Mouse (Mus musculus): ENCODE results near the gene Klk1. TPM values are rescaled to one million over a fixed set of nuclear protein-coding genes. Genes with fewer than 3 reads are reported as not detected.
"Not testable (repeated sequence)": the region's sequence is repeated elsewhere in the genome, so short reads cannot be mapped to it uniquely, and the experiment has no call there.

Gene Klk1
- polyA plus RNA-seq, 1 experiment from 2014 or later, result 0.25 TPM

DNA sequence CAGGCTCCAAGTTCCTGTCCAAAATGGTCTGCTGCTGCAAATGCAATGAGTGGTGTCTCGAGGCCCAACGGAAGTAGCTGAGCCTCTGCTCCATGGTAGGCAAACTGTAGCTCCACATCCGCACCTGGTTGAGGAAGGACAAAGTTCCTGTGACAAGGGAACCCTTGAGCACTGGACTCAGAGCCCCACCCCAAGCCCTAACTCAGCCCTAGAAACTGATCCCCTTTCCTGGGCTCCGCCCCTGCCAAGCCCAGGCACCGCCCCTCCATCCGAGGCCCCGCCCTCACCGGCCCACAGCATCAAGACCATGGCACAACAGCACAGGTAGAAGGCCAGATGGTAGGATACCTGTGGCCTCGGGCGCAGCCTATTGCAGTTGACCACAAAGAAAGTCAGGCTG is 3.6 kb upstream of the Klk1 start:
- not testable (repeated sequence) for H3K4me2 ChIP-seq (ENCODE audit: low read depth, low read length); H3K9me3 ChIP-seq (replicated peaks; ENCODE audit: control insufficient read depth, low read length); H3K27ac ChIP-seq (ENCODE audit: low read length); H3K9ac ChIP-seq (ENCODE audit: low read length); H3K4me1 ChIP-seq (ENCODE audit: control insufficient read depth, insufficient read depth, low read length); ATAC-seq (replicated peaks; ENCODE audit: extremely low read depth, insufficient read depth, low FRiP score); H3K4me3 ChIP-seq (ENCODE audit: low read length); H3K36me3 ChIP-seq (ENCODE audit: control insufficient read depth, insufficient read depth); H3K27me3 ChIP-seq (ENCODE audit: control insufficient read depth, insufficient read depth, low read length)
- WGBS, result 58% methylated on average over 8 of the region's 10 CpGs

DNA sequence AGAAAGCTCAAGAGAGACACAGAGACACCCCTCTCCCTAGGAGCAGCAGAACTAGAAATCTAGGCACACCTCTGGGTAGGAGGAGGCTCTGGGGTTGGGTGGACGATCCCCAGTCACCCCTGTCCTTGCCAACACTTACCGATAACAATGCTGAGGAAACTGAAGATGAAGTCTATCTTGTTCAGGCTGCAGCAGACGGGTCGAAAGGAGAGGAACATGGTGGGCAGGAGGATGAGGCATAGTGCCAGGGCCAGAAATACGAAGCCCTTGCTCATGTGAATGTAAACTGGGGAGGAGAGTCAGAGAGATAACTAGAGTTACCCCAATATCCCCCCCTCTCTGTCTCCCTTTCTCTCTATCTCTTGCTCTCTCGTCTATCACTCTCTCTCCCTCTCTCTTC is 2.8 kb upstream of the Klk1 start:
- not testable (repeated sequence) for H3K4me1 ChIP-seq (ENCODE audit: control insufficient read depth, insufficient read depth, low read length); ATAC-seq (replicated peaks; ENCODE audit: extremely low read depth, insufficient read depth, low FRiP score); H3K36me3 ChIP-seq (ENCODE audit: control insufficient read depth, insufficient read depth); H3K27me3 ChIP-seq (ENCODE audit: control insufficient read depth, insufficient read depth, low read length); H3K4me3 ChIP-seq (ENCODE audit: low read length); H3K9me3 ChIP-seq (replicated peaks; ENCODE audit: control insufficient read depth, low read length); H3K4me2 ChIP-seq (ENCODE audit: low read depth, low read length); H3K9ac ChIP-seq (ENCODE audit: low read length); H3K27ac ChIP-seq (ENCODE audit: low read length)
- 60% methylated on average over 6 of the region's 6 CpGs for WGBS

DNA sequence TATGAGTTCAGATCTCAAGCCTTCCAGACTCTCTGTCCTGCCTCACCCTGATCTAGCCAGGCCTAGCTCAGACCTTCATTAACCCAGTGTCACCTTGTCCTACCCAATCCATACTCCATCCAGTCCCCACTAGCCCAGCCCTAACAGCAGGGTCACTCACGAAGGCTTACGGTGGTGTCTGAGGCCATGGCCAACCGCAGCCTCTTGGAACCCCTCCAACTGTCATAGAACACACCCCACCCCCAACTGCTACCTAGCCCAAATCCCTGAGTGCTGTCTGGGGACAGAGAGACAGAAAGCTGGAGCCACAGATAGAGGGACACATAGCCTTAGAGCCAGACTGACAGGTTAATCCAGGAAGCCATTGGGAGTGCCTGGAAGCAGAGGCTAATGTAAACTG is 10.7 kb downstream of the Klk1 start, which contains the start of gene Gm36864:
Gm36864 (plus strand) TSS at position 269 of the 400 bp plus-strand sequence.
- H3K27ac ChIP-seq (ENCODE audit: low read length), result no peak within 1 kb of the TSS
- H3K4me3 ChIP-seq (ENCODE audit: low read length), result no peak within 1 kb of the TSS
- ATAC-seq (replicated peaks; ENCODE audit: extremely low read depth, insufficient read depth, low FRiP score), result no peak
- no peak within 1 kb of the TSS for H3K9ac ChIP-seq (ENCODE audit: low read length)
- H3K27me3 ChIP-seq (ENCODE audit: control insufficient read depth, insufficient read depth, low read length), result no peaks in the 10 kb centered on the region
- H3K36me3 ChIP-seq (ENCODE audit: control insufficient read depth, insufficient read depth), result no peaks in the 10 kb centered on the region
- no peaks in the 10 kb centered on the region for H3K9me3 ChIP-seq (replicated peaks; ENCODE audit: control insufficient read depth, low read length)
- H3K4me2 ChIP-seq (ENCODE audit: low read depth, low read length), result no peak within 1 kb of the TSS
- WGBS, result 45% methylated on average over 3 of the region's 3 CpGs
- no peaks in the 10 kb centered on the region for H3K4me1 ChIP-seq (ENCODE audit: control insufficient read depth, insufficient read depth, low read length)

DNA sequence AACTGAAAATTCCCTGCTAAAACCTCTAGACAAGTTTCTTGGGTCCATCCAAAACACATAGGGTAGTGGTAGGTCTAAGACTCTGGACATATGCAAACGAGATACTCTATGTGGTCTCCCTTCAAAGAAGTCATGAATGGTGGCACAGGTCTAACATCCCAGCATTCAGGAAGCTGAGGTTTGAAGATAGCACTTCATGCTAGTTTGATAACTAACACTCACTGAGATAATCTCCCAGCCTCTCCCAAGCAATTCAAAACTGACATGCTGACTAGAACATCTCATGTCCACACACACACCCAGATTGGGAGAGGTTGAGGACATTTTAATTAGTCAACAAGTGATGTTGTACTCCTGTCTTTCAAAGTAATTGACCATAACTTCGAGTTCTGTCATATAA is 14.8 kb downstream of the Klk1 start:
- Histone ChIP-seq H3K4me2 (ENCODE audit: low read depth, low read length) (no peak overlapping the region), H3K4me1 (ENCODE audit: control insufficient read depth, insufficient read depth, low read length) (no peaks in the 10 kb centered on the region), H3K9me3 (replicated peaks; ENCODE audit: control insufficient read depth, low read length) (no peaks in the 10 kb centered on the region), H3K9ac (ENCODE audit: low read length) (no peak overlapping the region), H3K27ac (ENCODE audit: low read length) (no peak overlapping the region), H3K4me3 (ENCODE audit: low read length) (no peak overlapping the region), H3K27me3 (ENCODE audit: control insufficient read depth, insufficient read depth, low read length) (no peaks in the 10 kb centered on the region), H3K36me3 (ENCODE audit: control insufficient read depth, insufficient read depth) (no peaks in the 10 kb centered on the region)
- WGBS, result 41% methylated on average over 2 of the region's 2 CpGs
- ATAC-seq (replicated peaks; ENCODE audit: extremely low read depth, insufficient read depth, low FRiP score), result no peak

DNA sequence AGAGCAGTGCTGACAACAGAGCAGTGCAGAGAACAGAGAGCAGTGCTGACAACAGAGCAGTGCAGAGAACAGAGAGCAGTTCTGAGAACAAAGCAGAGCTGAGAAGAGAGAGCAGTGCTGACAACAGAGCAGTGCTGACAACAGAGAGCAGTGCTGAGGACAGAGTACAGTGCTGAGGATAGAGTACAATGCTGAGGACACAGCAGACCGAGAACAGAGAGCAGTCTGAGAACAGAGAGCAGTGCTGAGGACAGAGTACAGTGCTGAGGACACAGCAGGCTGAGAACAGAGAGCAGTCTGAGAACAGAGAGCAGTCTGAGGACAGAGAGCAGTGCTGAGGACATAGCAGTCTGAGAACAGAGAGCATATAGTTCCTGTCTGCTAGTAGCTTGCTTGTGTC is 15.6 kb downstream of the Klk1 start:
- H3K9me3 ChIP-seq (replicated peaks; ENCODE audit: control insufficient read depth, low read length), result no peaks in the 10 kb centered on the region
- ATAC-seq (replicated peaks; ENCODE audit: extremely low read depth, insufficient read depth, low FRiP score), result no peak
- H3K27ac ChIP-seq (ENCODE audit: low read length), result no peak overlapping the region
- H3K36me3 ChIP-seq (ENCODE audit: control insufficient read depth, insufficient read depth), result no peaks in the 10 kb centered on the region
- H3K4me3 ChIP-seq (ENCODE audit: low read length), result no peak overlapping the region
- WGBS, result 42% methylated on average over 1 of the region's 1 CpGs
- no peaks in the 10 kb centered on the region for H3K27me3 ChIP-seq (ENCODE audit: control insufficient read depth, insufficient read depth, low read length)
- no peak overlapping the region for H3K4me2 ChIP-seq (ENCODE audit: low read depth, low read length)
- peaks cover 5% of the 10 kb centered on the region; the same call in 1 of the 2 replicates for H3K4me1 ChIP-seq (ENCODE audit: control insufficient read depth, insufficient read depth, low read length)
- no peak overlapping the region for H3K9ac ChIP-seq (ENCODE audit: low read length)

DNA sequence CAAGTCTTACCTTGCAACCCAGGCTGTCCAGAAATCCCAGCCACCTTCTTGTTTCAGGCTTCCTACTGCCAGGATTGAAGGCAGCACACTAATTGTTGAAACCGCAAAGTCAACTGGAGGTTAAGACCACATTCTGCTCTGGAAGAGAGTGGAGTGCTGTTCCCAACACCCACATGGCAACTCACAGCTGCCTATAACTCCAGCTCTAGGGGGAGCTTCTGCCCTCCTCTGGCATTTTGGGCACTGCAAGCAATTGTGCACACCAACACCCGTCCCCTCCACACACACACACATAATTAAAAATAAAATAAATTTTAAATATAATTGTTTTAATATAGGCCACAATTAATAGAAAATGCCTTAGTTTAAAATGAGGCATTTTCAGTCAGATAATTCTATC is 16.0 kb downstream of the Klk1 start:
- no peak overlapping the region for H3K4me3 ChIP-seq (ENCODE audit: low read length)
- no peak for ATAC-seq (replicated peaks; ENCODE audit: extremely low read depth, insufficient read depth, low FRiP score)
- no peak overlapping the region for H3K9ac ChIP-seq (ENCODE audit: low read length)
- H3K4me1 ChIP-seq (ENCODE audit: control insufficient read depth, insufficient read depth, low read length), result peaks cover 5% of the 10 kb centered on the region; the same call in 1 of the 2 replicates
- no peak overlapping the region for H3K4me2 ChIP-seq (ENCODE audit: low read depth, low read length)
- 49% methylated on average over 2 of the region's 2 CpGs for WGBS
- no peak overlapping the region for H3K27ac ChIP-seq (ENCODE audit: low read length)
- no peaks in the 10 kb centered on the region for H3K36me3 ChIP-seq (ENCODE audit: control insufficient read depth, insufficient read depth)
- H3K9me3 ChIP-seq (replicated peaks; ENCODE audit: control insufficient read depth, low read length), result no peaks in the 10 kb centered on the region
- H3K27me3 ChIP-seq (ENCODE audit: control insufficient read depth, insufficient read depth, low read length), result no peaks in the 10 kb centered on the region

DNA sequence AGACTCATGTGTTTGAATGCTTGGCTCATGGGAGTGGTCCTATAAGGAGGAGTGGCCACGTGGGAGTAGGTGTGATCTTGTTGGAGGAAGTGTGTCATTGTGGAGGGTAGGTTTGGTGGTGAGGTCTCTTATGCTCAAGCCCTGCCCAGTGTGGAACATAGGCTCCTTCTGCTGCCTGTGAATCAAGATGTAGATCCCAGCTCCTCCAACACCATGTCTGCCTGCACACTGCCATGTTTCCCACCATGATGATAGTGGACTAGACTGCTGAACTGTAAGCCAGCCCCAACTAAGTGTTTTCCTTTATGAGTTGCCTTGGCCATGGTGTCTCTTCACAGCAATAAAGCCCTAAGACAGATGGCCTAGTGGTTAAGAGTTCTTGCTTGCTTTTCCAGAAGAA is 18.9 kb downstream of the Klk1 start:
- Histone ChIP-seq H3K4me3 (ENCODE audit: low read length) (no peak overlapping the region), H3K4me2 (ENCODE audit: low read depth, low read length) (no peak overlapping the region), H3K4me1 (ENCODE audit: control insufficient read depth, insufficient read depth, low read length) (peaks cover 18% of the 10 kb centered on the region), H3K27ac (ENCODE audit: low read length) (no peak overlapping the region), H3K9ac (ENCODE audit: low read length) (no peak overlapping the region), H3K9me3 (replicated peaks; ENCODE audit: control insufficient read depth, low read length) (no peaks in the 10 kb centered on the region), H3K27me3 (ENCODE audit: control insufficient read depth, insufficient read depth, low read length) (no peaks in the 10 kb centered on the region), H3K36me3 (ENCODE audit: control insufficient read depth, insufficient read depth) (peaks cover 6% of the 10 kb centered on the region)
- ATAC-seq (replicated peaks; ENCODE audit: extremely low read depth, insufficient read depth, low FRiP score), result no peak
- 65% methylated on average over 1 of the region's 1 CpGs for WGBS

DNA sequence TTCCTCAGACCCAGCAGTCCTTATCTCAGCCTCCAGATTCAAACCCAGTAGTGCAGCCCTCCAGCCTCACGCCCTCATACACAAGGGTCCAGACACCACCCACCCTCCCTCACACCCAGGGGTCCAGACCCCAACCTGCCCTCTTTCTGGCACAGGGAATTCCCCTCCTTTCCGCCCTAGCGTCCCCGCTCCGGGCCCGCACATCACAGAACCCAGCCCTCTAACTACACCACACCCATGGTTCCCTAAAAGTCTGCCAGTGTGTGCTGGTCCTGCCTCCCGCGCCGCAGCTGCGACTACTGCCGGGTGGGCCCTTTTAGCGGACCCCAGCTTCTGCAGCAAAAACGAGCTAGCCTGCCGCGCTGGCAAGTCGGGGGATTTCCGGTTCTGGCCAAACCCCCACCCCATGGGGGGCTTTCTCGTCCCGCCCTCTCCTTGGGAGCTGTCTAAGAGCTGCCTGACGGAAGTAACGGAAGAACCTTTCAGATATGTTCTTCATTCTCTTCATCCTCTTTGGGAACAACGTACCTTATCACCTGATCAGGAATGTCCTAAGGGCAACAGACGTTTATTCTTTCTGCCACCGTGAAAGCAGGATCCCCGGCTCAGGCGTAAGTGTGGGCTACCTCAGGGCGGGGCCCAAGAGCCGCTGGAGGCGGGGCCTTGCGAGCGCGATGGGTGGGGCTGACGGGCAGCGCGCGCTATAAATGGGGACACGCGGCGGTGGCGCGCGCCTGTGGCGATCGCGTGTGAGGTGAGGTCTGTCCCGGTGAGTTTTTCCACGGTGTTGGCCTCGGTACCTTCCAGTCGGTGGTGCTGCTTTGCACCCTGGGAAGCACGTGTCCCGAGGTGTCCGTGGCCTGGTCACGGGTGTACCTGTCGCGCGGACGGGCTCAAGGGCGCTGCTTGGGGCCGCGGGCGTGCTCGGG is 21.2 kb downstream of the Klk1 start, which contains the start of the genes 1700028J19Rik and 2410002F23Rik:
1700028J19Rik (minus strand) TSS at position 641 of the 929 bp plus-strand sequence.
2410002F23Rik (plus strand) TSS at position 668 of the 929 bp plus-strand sequence.
- H3K27ac ChIP-seq (ENCODE audit: low read length), result peak within 1 kb of the TSS; percentile 90
- H3K36me3 ChIP-seq (ENCODE audit: control insufficient read depth, insufficient read depth), result peaks cover 19% of the 10 kb centered on the region
- peak within 1 kb of the TSS; percentile 94 for H3K9ac ChIP-seq (ENCODE audit: low read length)
- peak within 1 kb of the TSS; percentile 95 for H3K4me3 ChIP-seq (ENCODE audit: low read length)
- ATAC-seq (replicated peaks; ENCODE audit: extremely low read depth, insufficient read depth, low FRiP score), result peak; percentile 88
- peak within 1 kb of the TSS; percentile 91 for H3K4me2 ChIP-seq (ENCODE audit: low read depth, low read length)
- peaks cover 18% of the 10 kb centered on the region for H3K4me1 ChIP-seq (ENCODE audit: control insufficient read depth, insufficient read depth, low read length)
- no peaks in the 10 kb centered on the region for H3K9me3 ChIP-seq (replicated peaks; ENCODE audit: control insufficient read depth, low read length)
- WGBS, result under 1% methylated on average over 62 of the region's 62 CpGs
- H3K27me3 ChIP-seq (ENCODE audit: control insufficient read depth, insufficient read depth, low read length), result no peaks in the 10 kb centered on the region

DNA sequence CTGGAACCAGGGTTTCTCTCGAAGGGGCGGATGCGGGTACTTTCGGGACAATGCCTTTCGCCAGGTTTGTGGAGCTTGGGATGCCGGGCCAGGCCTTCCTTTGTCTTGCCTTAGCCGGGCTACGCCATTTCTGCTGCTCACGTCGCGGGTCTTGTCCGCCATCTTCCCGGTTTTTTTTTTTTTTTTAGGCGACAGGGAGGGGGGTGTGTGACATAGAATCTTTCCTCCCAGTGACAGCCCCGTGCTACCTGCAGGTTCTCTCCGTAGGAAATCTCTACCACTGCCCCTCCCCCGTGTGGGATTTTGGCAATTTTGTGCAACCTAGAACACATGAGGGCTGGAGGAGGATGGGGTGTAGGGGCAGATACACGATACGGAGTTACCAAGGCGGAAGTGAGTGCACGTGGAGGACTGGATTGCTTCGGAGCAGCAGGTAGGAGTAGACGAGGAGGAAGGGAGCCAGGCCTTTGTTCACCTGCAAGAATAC is 21.9 kb downstream of the Klk1 start:
- peaks cover 19% of the 10 kb centered on the region for H3K36me3 ChIP-seq (ENCODE audit: control insufficient read depth, insufficient read depth)
- peak overlapping the region; percentile 94 for H3K9ac ChIP-seq (ENCODE audit: low read length)
- no peaks in the 10 kb centered on the region for H3K27me3 ChIP-seq (ENCODE audit: control insufficient read depth, insufficient read depth, low read length)
- peak; percentile 50 for ATAC-seq (replicated peaks; ENCODE audit: extremely low read depth, insufficient read depth, low FRiP score)
- peaks cover 18% of the 10 kb centered on the region for H3K4me1 ChIP-seq (ENCODE audit: control insufficient read depth, insufficient read depth, low read length)
- peak overlapping the region; percentile 91 for H3K4me2 ChIP-seq (ENCODE audit: low read depth, low read length)
- H3K9me3 ChIP-seq (replicated peaks; ENCODE audit: control insufficient read depth, low read length), result no peaks in the 10 kb centered on the region
- WGBS, result 1% methylated on average over 23 of the region's 23 CpGs
- peak overlapping the region; percentile 95 for H3K4me3 ChIP-seq (ENCODE audit: low read length)
- H3K27ac ChIP-seq (ENCODE audit: low read length), result peak overlapping the region; percentile 90
